Mouse (Mus musculus) thymus, postnatal 14 days (tissue): Measurements from ENCODE around the gene Ccdc36.

Experiments used
- DNase-seq: peaks from one replicate; pipeline ENCODE4 v3.0.0; 2021

Ccdc36 gene

DNA sequence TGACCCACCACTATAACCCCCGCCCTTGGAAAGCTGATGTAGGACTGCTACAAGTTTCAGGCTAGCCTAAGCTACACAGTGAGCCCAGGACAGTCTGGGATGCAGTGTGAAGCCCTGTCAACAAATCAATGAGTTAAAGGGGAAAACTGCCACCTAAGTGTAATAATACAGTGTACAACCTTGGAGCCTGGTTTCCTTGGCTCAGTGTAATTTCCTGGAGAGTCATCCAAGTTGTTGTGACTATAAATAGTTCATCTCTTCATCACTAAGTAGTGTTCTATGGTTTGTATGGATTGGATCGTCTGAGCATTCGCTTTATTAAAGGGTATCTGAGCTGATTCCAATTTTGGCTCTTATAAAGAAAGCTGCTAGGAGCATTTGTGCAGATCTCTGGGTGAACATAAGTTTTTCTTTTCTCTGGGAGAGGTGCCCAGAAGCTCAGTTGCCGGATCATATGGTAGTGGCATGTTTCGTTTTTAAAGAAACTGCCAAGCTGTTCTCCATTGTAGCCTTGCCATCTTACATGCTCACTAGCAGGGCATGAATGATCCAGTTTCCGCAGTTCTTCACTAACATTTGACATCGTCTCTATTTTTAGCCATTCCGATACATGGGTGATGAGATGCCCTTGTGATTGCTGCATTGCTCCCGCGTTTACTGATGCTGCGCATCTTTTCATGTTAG lies 13.1 kb upstream of the Ccdc36 start:
- no peak for DNase-seq

DNA sequence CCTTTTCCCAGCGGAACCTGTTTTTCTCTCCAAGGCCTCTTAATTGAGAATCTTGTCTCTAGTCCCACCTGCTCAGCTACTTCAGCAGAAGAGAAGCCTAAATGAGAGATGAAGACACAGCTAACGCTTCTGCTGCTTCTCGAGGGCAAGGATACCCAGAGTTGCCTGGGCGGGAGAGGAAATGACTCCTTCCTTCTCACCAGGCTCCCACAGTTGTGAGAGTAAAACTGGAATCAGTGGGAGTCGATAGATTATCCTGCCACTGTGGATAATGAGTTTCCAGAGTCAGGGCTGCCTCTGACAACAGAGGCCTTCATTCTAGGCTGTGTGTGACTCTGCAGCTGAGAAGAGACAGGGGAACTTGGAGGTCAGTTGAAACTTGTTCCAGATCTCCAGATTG lies 12.2 kb upstream of the Ccdc36 start:
- DNase-seq, result no peak

DNA sequence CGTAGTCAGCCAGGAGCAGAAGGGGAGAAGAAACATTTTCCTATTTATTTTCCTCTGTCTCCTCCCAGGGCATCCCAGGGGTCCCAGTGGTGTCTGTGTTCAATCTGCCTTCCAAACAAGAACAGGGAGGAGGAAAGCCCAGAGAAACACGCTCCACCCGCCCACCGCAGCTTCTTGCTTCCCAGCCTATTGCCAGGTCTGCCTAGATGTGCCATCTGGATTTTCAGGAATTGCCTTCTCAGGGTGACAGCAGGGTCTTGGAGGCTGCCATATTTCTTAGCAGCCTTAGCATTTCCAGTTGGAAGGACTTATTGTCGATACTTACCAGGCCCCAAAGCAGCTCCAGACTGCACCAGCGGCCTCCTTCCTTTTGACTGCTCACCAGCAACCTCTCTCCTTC lies 10.9 kb upstream of the Ccdc36 start:
- DNase-seq, result no peak

- no peak for DNase-seq
Observed at GRCm38 (mm10) chr9:108436182-108436581, 7.9 kb upstream of the Ccdc36 start, which contains the start of gene BC048562. BC048562 (plus strand) TSS chr9:108436482.

- DNase-seq, result no peak
Observed at GRCm38 (mm10) chr9:108431431-108432067, 3.3 kb upstream of the Ccdc36 start.

GRCm38 (mm10) chr9:108412221-108412620 lies 16.1 kb downstream of the Ccdc36 start:
- peak; percentile 32 for DNase-seq

- no peak for DNase-seq
Observed at GRCm38 (mm10) chr9:108411381-108411942, 16.8 kb downstream of the Ccdc36 start.

- DNase-seq, result no peak
Observed at GRCm38 (mm10) chr9:108409535-108409934, 18.7 kb downstream of the Ccdc36 start.

DNA sequence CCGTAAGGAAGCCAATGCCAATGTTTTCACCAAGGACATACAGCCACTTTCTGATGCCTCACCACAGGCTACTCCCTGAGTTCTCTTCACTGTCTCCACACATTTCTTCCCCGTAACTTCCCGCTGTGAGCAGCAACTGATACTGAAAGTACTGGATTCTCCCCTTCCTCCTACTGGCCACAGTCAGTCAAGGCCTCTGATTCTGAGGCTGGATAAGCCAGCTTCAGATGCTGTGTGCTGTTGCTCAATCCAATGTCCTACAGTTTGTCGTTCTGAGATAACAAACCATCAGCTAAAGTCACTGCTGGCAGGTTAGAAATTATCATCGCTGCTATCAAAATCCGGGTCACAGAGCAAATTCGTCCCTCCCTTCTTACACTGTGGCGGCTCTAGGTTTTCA lies 23.8 kb downstream of the Ccdc36 start:
- no peak for DNase-seq

DNA sequence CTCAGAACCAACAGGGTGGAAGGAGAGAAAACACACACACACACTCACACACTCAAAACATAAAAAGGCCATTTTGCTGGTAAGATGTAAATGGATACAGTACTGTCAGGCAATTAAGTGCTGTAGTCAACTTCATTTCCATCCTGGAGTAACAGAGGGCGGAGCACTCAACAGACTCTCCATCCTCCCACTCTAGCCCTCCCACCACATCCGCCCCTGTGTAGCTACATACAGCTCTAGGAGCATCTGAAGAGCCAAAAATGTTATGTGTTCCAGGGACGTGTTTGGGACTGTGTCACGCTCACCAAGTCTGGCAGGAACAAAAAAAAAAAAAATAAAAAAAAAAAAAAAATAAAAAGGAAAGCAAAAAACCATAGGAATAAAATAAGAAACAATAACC lies 25.2 kb downstream of the Ccdc36 start:
- DNase-seq, result no peak

DNA sequence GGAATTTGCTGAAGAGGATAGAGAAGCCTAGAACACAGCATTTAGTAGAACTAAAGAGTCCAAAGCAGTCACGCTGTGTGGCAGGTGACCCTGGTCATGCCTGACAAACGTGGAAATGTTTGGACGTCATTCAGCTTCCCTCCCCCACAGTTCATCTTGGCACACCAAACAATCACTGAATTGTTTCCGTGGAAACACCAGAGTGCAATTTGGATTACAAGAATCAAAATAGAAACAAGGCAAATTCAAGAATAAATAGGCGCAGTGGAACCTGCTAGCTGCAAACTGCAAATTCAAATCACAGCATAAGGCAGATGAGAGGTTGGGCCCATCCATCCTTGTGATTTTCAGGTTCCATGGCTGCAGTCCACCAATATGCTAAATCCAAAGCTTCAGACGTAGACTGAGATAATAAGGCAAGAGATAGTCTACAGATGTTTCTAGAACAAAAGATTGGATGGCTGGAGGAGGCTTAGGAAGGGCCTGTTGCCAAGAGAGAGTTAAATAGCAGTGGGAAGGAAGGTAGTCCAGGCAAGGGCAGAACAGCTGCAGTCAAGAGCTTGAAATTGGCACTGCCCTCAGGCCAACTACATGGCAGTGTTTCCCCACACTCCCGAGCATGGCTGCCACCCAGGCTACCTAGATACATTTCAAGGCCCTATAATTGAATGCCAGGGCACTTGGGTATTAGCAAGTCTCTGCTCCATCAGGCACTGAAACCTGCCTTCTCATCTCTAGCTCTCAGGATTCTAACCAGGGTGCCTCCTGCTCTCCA lies 26.9 kb downstream of the Ccdc36 start:
- DNase-seq, result no peak

DNA sequence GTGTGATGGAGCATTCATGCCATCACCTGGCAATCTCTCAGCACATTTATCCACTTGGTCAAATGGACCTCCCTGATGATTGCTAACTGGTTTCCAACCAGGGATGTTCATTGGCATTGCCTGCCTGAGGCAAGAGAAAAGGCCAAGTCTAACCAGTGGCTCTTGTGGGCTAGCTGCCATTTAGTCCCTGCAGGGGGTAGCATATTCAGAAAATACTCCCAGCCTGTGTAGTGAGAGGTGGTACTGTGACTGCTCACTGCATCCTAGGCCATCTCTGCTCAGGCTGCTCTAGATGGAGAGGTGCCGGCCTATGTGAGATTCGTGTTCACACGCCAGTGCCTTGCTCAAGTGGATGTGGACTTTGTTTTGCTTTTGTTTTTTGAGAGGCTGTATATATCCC lies 30.0 kb downstream of the Ccdc36 start:
- no peak for DNase-seq

- DNase-seq, result no peak
Observed at GRCm38 (mm10) chr9:108395427-108395826, 32.9 kb downstream of the Ccdc36 start.

GRCm38 (mm10) chr9:108394191-108394590 lies 34.1 kb downstream of the Ccdc36 start:
- DNase-seq, result no peak

- no peak for DNase-seq
Observed at GRCm38 (mm10) chr9:108392676-108393075, 35.6 kb downstream of the Ccdc36 start, which contains the start of gene 1700102P08Rik. 1700102P08Rik (plus strand) TSS chr9:108392805.

GRCm38 (mm10) chr9:108389220-108389619 lies 39.1 kb downstream of the Ccdc36 start:
- no peak for DNase-seq

- DNase-seq, result no peak
Observed at GRCm38 (mm10) chr9:108388601-108389000, 39.7 kb downstream of the Ccdc36 start.

- no peak for DNase-seq
Observed at GRCm38 (mm10) chr9:108386816-108387215, 41.5 kb downstream of the Ccdc36 start.

- DNase-seq, result no peak
Observed at GRCm38 (mm10) chr9:108385006-108385405, 43.3 kb downstream of the Ccdc36 start.

- DNase-seq, result no peak
Observed at GRCm38 (mm10) chr9:108381382-108381781, 46.9 kb downstream of the Ccdc36 start.

DNA sequence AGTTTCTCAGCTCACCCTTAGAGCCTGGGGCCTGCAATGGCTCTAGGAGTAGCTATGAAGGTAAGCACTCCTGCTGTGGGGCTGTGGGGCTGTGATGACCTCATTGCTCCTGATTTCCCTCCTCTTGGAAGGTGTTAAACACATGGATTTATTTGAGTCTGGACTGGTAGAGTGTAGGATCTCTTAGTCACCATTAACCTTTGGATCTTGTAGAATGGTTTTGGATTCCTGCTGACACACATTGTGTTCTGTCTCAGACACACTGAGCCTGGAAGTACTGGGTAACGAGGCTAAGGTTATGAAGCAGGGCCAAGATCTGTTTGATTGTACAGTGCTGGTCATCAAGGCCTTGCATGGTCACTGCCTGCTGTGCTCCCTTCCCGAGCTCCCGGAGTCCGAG lies 49.0 kb downstream of the Ccdc36 start:
- no peak for DNase-seq

GRCm38 (mm10) chr9:108378736-108379135 lies 49.5 kb downstream of the Ccdc36 start:
- no peak for DNase-seq

- DNase-seq, result no peak
Observed at GRCm38 (mm10) chr9:108378234-108378633, 50.0 kb downstream of the Ccdc36 start.
